Mouse (Mus musculus) G1E (cell line): Measurements from ENCODE around the gene Pawr. TPM values are rescaled to one million over a fixed set of nuclear protein-coding genes. Genes with fewer than 3 reads are reported as not detected.

Experiments used
- ATAC-seq: 2 replicates; pipeline ENCODE4 v1.8.0; 2016; ENCODE audit warnings: mild to moderate bottlenecking; ENCODE audit not compliant: insufficient number of reproducible peaks, poor library complexity, low FRiP score, severe bottlenecking; ENCODE audit errors: extremely low read depth
- DNase-seq: peaks from one replicate; pipeline ENCODE4 v3.0.0; 2012; ENCODE audit warnings: low spot score
- H3K27me3 ChIP-seq: 2 replicates; pipeline ENCODE4 v1.6.1; 2012; ENCODE audit warnings: mild to moderate bottlenecking, low read length, inconsistent platforms; ENCODE audit not compliant: insufficient read depth
- H3K36me3 ChIP-seq: replicated peaks from 2 replicates; pipeline ENCODE3; 2012; ENCODE audit warnings: mild to moderate bottlenecking, inconsistent platforms
- H3K4me1 ChIP-seq: 2 replicates; pipeline ENCODE4 v1.6.1; 2012; ENCODE audit warnings: low read depth, low read length, inconsistent platforms, mixed read lengths; ENCODE audit not compliant: insufficient read depth
- H3K4me3 ChIP-seq: 2 replicates; pipeline ENCODE4 v1.5.1; 2012; ENCODE audit warnings: low read depth, mild to moderate bottlenecking, inconsistent platforms, low read length, moderate library complexity, mixed read lengths
- H3K9me3 ChIP-seq: replicated peaks from 2 replicates; pipeline ENCODE4 v1.6.1; 2012; ENCODE audit warnings: inconsistent platforms
- CTCF ChIP-seq: IDR thresholded peaks from 2 replicates; pipeline ENCODE4 v1.5.1; 2012; ENCODE audit warnings: low read depth, low read length, inconsistent platforms, mixed read lengths
- GATA1 ChIP-seq: IDR thresholded peaks from 2 replicates; pipeline ENCODE4 v1.6.1; 2012; ENCODE audit warnings: borderline replicate concordance, low read length, inconsistent platforms, mixed read lengths
- GATA2 ChIP-seq: IDR thresholded peaks from 2 replicates; pipeline ENCODE4 v1.6.1; 2012; ENCODE audit warnings: low read depth, low read length, inconsistent platforms, borderline replicate concordance
- POLR2AphosphoS5 ChIP-seq: IDR thresholded peaks from 2 replicates; pipeline ENCODE4 v1.6.1; 2012; ENCODE audit warnings: low read depth, low read length, inconsistent platforms; ENCODE audit not compliant: insufficient replicate concordance
- TAL1 ChIP-seq: conservative IDR thresholded peaks from 2 replicates; pipeline ENCODE4 v1.6.1; 2012; ENCODE audit warnings: low read depth, low read length, inconsistent platforms, mixed read lengths
- polyA plus RNA-seq: library from polyadenylated mRNA; stranded (reverse); fragments of >175 nt; gene quantifications from 2 replicates; pipeline ENCODE4 v1.2.3, GENCODE M21; 2012
- total RNA-seq, 2 experiments: library from RNA; stranded (forward) in 1 of 2; stranded (reverse) in 1 of 2; fragments of 200-1000 nt in 1 of 2; fragments of >200 nt in 1 of 2; fragmentation: Nextera tagmentation in 1 of 2; gene quantifications; 2 replicates each; pipeline ENCODE4 v1.2.3; 2014 to 2017

The Pawr gene
- total and polyA plus RNA-seq, 3 experiments: 46.6 to 81.5 (median 65.2) TPM

DNA sequence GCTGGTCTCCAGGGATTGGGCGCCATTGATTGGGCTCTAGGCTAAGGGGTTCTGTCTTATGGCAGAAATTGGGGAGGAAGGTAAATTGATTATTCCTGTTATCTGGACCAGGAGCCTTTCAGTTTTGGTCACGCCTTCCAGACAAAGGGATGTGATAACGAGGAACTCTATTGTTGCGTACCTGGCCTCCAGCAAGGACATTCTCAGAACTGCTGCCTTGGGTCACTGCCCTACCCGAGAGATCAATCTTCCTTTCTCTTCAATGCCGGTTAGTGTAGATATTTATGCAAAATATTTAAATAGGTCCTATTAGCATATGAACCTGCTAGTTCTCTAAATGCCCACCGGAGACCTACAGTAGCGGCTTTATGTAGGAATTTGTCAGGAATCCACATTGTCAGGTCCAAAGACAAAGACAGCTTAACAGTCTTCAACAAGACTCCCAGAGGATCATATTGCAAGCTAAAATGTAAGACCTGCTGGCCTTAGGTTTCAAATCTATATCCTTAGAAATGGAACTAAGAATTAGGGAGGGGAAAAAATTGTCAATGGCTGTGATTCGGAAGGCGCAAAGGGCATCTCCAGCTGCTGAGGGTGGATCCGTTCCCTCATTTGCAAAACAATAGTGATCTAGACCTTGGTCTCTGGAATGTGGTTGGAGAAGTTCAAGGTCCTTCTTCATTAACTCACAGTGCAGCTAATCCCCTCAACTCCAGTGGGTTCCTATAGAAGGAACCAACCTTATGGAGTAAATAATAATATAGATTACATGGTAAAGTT lies 45.1 kb upstream of the Pawr start:
- TF ChIP-seq TAL1 (no peak), GATA2 (no peak), CTCF (no peak), GATA1 (no peak), POLR2AphosphoS5 (no peak)
- Histone ChIP-seq H3K4me1 (0 out of 2 replicates have a peak, but pooled peaks cover 2% of the 10 kb centered on the region), H3K4me3 (no peak overlapping the region), H3K36me3 (peaks cover 13% of the 10 kb centered on the region), H3K27me3 (no peaks in the 10 kb centered on the region), H3K9me3 (no peaks in the 10 kb centered on the region)
- DNase-seq (no peak), ATAC-seq (no peak)

DNA sequence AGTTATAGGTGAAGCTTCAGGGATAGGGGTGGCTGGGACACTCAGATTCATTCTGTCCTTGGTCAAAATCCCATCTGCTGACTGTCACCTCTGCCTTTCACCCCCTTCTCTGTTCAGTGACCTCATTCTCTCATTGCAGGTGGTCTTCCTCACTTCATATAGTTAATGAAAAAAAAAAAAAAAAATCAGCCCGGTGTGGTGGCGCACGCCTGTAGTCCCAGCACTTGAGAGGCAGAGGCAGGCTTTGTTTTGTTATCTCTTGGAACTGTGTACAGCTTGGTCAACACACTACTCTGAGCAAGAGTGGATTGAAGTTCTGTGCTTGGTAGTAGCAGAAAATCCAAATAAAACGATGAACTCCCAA lies 44.5 kb upstream of the Pawr start:
- no peak for ATAC-seq
- H3K4me3 ChIP-seq: no peak overlapping the region
- H3K4me1 ChIP-seq: 0 out of 2 replicates have a peak, but pooled peaks cover 2% of the 10 kb centered on the region
- peaks cover 7% of the 10 kb centered on the region for H3K36me3 ChIP-seq
- no peaks in the 10 kb centered on the region for H3K27me3 ChIP-seq
- no peaks in the 10 kb centered on the region for H3K9me3 ChIP-seq
- DNase-seq: no peak
- no peak for TF ChIP-seq GATA1
- TF ChIP-seq POLR2AphosphoS5: no peak
- TF ChIP-seq TAL1: no peak
- no peak for TF ChIP-seq GATA2
- no peak for TF ChIP-seq CTCF

- ATAC-seq (no peak), DNase-seq (no peak)
- H3K4me3 ChIP-seq: no peak overlapping the region
- TF ChIP-seq GATA2: no peak
- TF ChIP-seq GATA1: no peak
- TF ChIP-seq TAL1: no peak
- no peak for TF ChIP-seq POLR2AphosphoS5
- TF ChIP-seq CTCF: no peak
- H3K9me3 ChIP-seq: no peaks in the 10 kb centered on the region
- no peaks in the 10 kb centered on the region for H3K36me3 ChIP-seq
- H3K4me1 ChIP-seq: peaks cover 5% of the 10 kb centered on the region; the same call in 1 of the 2 replicates
- H3K27me3 ChIP-seq: no peaks in the 10 kb centered on the region
Observed at GRCm38 (mm10) chr10:108290046-108290445, 41.9 kb upstream of the Pawr start.

DNA sequence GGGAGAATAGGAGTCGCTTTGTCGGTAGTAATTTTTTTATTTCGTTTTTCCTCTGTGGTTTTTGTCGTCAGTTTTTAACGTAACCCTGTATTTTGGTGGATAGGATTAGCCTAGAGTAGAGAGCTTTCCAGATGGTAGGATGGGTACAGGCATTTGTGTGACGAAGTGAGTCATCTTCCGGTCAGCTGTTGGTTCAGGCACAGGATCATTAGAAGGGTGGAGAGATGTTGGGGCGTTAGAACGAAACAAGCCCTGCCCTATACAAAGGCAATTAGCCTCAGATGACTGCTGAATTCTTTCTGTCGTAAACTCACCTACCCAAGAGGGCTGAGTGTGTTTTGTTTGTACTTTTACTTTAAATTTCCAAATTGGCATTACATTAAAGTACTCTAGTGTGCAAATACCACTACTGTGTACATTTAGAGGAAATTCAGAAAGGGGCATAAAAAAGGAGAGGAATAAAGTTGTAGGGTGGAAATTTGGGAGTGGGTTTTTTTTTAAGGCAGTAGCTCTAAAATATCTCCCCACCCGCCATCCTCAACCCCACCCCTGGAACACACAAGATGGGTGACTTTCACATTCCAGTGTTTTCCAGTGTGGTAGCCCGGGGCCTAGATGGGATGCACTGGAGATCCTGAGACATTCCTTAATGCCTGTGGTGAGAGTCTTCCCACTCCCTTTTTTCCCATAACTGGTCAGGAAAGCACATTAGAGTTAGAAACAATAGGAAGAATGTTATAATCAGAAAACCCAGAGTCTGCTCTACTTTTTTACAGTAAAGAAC lies 40.0 kb upstream of the Pawr start:
- DNase-seq (no peak), ATAC-seq (no peak)
- no peaks in the 10 kb centered on the region for H3K9me3 ChIP-seq
- no peaks in the 10 kb centered on the region for H3K27me3 ChIP-seq
- H3K4me3 ChIP-seq: no peak overlapping the region
- TF ChIP-seq TAL1 (no peak), GATA1 (no peak), CTCF (no peak), POLR2AphosphoS5 (no peak), GATA2 (no peak)
- H3K36me3 ChIP-seq: no peaks in the 10 kb centered on the region
- peaks cover 3% of the 10 kb centered on the region; the same call in 1 of the 2 replicates for H3K4me1 ChIP-seq

- Histone ChIP-seq H3K4me3 (no peak overlapping the region), H3K36me3 (no peaks in the 10 kb centered on the region), H3K4me1 (peaks cover 3% of the 10 kb centered on the region; the same call in 1 of the 2 replicates), H3K9me3 (no peaks in the 10 kb centered on the region), H3K27me3 (no peaks in the 10 kb centered on the region)
- ATAC-seq: no peak
- no peak for DNase-seq
- TF ChIP-seq CTCF (no peak), TAL1 (no peak), GATA2 (no peak), GATA1 (no peak)
Observed at GRCm38 (mm10) chr10:108292651-108293050, 39.3 kb upstream of the Pawr start.

- no peaks in the 10 kb centered on the region for H3K36me3 ChIP-seq
- no peaks in the 10 kb centered on the region for H3K9me3 ChIP-seq
- H3K4me1 ChIP-seq: peaks cover 3% of the 10 kb centered on the region; the same call in 1 of the 2 replicates
- no peak overlapping the region for H3K4me3 ChIP-seq
- ATAC-seq: no peak
- TF ChIP-seq GATA1 (no peak), CTCF (no peak), POLR2AphosphoS5 (no peak), TAL1 (no peak), GATA2 (no peak)
- H3K27me3 ChIP-seq: no peaks in the 10 kb centered on the region; the same call in 1 of the 2 replicates
- DNase-seq: no peak
Observed at GRCm38 (mm10) chr10:108293620-108294195, 38.2 kb upstream of the Pawr start.
